Mouse (Mus musculus) kidney, postnatal 25 days (tissue): ENCODE measurements at regions not wholly inside any gene's neighbourhood (a gene's known extent, or its start where the extent isn't known, plus 50 kb on each side); places are given as distances from the start of the nearest gene placed in this dataset.

Experiments
- DNase-seq, 2 experiments: peaks; one replicate each; pipeline ENCODE4 v3.0.0; 2021; ENCODE audit warnings: mixed read lengths in 2 of 2

DNA sequence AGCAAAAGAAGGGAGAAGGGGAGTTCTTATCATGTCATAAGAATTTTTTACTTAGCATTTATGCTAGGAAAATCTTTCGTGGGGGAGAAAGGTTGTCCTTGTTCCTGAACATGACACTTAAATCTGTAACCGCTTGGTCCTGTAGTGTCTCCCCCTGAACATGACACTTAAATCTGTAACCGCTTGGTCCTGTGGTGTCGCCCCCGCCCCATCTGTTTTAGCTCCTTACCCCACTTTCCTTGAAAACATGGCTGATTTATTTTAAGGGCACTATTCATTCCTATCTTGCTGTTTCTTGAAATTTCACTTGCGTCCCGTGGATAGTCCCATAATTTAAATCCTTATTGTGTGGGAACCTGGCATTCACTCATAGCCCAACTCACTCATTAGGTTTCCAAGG lies 82.2 kb downstream of the Rap2a start:
- DNase-seq, result no peak

DNA sequence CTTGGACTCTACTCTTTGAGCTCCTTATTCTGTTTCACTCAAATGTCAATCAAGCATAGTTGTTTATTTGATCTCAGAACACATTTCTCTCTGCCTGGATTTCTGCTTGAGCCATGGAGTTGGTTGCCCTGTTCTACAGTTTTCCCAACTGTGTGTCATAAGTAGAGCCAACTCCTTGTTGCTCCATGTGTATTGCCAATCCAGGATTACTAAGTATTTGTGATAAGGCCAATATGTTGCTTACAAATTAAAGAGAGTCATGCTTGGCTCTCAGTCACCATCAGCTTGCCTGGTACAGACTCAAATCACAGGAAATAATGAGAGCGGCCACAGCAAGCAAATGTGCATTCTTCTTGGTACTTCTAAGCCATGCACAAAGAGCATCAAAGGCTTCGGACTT lies 82.7 kb downstream of the Rap2a start:
- DNase-seq, result no peak

DNA sequence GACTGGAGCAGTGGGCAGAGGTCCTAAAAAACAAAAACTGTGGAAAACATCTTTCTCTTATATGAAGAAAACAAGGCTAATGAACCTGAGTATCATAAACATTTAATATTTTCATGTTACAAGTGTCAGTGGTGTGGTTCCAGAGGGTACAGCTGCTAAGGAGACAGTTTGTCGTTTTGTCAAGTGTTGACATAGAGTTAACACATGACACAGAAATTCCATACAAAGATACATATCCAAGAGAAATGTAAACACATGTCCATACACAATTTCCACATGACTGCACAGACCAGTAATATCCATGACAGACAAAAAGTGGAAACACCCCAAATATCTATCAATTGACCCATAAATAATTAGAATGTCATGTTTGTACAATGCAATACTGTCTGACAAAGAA lies 88.7 kb downstream of the Rap2a start:
- DNase-seq, result no peak

DNA sequence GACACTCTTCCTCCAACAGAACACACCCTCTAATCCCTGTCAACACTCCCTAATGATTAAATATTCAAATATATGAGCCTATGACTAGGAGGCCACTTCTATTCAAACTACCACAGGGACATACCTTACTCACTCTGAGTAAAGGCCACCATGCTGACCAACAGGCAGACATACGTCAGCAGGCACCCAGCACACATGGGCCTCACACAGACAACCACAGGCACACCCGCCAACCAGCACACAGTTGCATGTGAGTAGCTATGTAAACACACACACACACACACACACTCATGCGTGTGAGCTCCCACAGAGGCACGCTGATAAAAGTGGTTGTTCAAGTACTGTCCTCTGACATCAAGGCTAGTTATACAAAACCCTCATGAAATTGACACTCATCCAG lies 89.8 kb downstream of the Rap2a start:
- no peak for DNase-seq

DNA sequence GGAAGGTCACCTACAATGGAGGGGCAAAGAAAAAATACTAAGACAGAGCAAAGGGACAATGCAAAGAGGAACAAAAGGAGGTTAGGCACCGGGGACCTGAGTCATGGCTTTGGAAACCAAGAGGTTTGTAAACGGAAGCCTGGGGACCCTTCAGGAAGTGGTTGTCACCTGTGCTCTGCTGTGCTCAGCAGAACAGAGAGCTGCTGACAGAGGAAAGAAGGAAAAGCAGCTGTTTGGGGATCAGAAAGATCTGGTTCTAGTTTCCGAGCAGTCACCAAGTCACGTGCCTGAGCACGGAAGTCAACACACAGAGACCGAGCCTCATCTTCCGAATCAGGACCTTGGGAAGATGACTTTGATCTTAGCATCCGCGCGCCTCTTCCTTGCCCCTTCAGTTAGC lies 94.0 kb downstream of the Rap2a start:
- no peak for DNase-seq

DNA sequence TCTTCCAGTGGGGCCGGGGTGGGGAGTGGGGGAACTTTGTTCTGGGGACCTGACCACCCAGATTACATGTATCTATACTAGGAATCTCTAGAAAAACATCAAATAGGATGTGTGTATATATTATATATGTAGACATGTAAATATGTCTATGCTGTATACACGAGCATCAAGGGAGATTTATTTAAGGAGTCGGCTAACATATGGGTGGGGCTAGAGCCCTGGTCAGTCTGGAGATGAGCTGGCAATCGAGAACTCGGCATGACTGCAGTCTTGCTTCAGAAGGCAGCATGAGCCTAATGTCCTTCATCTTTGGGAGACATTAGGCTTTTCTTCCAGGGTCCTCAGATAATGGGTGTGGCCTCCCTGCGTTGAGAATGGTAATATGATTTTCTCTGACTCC lies 97.0 kb downstream of the Rap2a start:
- DNase-seq, result no peak

DNA sequence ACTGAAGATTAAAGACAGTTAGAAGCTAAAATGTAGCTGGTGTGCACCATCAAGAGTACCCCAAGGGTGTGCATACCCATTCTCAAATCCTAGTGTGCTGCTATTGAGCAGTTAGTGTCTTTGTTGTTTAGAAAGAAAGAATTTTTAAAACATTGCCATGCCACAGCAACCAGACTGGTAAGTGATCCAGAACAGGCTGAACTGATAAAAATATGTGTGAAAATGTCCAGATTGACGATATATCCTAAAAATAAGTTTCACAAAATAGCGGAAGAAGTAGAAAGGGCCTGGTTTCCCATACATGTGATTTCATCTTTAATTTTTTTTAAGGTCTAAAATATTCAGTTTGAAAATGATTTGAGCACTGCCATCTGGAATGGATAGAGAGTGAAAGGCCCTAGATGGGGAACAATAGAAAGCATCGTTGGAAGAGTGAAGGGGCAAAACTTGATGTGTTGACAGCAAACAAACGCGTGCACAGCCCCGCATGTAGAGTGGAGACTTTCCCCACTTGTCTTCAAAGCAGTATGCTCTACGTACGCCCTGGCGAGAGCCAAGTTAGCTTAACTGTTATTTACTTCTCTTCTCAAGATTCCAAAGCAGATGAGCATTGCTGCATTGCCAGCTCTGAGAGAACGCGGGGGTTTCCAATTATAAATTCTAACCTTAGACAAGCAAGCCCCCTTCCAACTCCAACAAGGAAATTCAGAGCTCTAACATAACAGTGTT lies 100.3 kb downstream of the Rap2a start:
- no peak for DNase-seq

DNA sequence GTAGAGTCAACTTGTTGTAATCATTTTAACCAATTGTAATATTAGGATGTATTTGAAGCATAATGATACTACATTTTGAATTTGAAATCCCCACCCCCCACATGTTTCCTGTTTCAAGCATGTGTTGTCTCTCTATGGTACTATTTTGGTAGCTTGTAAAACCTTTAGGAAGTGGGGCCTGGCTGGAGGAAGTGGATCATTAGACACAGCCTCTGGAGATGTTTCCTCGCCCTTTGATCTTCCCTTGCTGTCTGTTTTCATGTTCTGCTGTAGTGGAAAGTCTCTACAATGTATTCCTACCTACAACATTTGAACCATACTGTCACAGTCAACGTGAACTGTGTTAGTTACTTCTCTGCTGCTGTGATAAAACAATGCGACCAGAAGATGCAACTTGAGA lies 105.6 kb downstream of the Rap2a start:
- DNase-seq, result peak in 1 of 2 experiments; percentile 6

DNA sequence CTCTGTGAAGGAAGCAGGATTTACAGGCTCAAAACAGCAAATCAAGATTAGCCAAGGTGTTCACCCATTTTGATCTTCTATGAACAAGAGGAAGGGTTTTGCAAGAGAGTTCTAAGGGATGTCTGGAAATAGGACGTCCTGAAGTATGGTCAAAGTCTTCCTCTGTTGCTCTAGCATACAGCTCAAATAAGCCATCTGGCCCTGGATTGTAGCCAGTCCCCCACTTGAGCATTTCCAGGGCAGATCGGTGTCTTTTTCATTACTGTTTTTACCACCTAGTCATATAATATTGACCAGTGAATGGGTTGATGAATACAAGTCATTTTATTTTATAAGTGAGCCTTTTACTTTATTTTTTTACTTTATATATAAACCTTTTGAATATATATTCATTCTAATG lies 113.9 kb downstream of the Rap2a start:
- no peak for DNase-seq

DNA sequence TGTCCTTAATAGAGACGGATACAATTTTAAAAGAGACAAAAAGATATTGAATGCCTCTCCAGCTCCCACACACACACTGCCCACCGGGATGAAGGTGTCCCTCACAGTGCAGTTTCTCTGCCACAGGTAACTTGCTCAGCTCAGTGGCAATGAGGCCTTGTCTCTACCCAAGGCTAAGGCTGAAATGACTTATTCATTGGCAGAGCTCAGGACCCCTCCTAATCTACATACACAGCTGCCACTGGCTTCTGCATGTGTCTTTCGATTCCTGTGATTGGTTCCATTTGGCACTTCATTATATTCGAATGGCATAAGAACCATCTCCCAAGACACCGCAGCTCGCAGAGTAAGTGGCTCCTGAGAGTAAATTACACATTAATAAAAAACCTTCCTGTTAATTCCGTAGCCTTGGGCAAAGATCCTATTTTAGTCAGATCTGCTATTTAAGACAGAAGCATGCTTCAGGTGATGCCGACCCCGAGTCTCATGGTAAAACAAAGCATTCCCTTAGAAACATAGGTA lies 122.2 kb downstream of the Rap2a start:
- DNase-seq, result no peak

DNA sequence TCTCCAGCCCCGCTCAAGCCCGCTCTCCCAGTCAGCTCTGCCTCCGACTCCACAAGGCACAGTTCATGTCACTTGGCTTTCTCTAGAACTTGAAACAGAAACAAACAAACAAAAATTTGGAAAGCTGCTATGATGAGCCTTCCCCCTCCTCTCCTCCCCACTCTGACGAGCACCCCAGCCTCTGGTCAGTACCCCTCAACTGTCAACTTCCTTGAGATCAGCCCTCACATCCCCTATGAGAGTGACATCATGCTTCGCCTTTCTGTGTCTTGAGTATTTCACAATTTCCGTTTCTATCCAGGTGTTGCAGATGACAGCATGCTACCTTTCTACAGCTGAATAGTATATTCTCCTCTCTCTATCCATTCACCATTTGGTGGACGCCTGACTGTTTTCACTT lies 123.3 kb downstream of the Rap2a start:
- DNase-seq, result no peak

DNA sequence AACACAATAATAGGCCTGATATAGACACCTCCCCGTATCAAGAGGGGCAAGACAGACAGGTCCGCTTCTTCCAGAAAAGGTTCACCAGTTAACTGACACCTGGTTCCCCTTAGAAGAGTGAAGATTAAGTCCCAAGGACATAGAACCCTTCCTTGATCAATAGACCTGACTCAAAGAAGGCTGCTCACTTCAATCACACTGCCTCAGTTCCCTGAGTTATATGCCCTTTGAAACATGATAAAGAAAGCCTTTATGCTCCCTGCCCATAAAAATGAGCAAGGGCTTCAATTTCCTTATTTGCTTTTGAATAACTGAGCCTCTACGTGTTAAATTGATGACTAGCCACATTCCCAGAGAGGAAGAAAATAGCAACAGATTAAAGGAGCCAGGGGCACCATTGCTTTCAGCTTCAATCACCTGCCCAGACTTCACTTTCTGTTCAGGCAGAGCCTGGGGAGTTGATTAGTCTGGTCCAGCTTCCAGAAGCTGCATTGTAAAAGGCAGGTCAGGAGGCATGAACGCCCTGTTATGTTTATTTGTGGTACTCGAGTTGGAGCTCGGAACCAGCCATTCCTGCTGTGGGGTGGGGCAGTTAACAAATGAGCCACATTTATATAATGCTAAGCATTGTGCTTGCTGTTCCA lies 125.7 kb downstream of the Rap2a start:
- DNase-seq, result no peak

DNA sequence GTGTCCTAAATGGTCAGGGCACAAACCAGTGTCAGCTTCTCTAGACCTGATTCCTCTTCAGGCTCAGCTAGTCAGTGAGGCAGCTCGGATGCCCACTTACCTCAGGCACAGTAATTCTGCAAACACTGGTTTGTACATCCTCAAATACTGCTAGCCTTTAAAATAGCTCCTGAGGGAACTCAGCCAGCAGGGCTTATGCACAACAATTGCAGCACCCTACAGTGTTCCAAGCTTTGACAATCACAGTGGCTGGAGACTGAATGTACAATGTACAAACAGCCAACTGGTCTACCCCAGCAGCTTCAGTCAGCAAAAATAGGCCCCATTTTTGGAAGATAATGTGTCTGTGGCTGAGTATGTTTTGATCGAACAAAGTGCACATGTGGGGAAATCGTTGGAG lies 129.6 kb downstream of the Rap2a start:
- no peak for DNase-seq

DNA sequence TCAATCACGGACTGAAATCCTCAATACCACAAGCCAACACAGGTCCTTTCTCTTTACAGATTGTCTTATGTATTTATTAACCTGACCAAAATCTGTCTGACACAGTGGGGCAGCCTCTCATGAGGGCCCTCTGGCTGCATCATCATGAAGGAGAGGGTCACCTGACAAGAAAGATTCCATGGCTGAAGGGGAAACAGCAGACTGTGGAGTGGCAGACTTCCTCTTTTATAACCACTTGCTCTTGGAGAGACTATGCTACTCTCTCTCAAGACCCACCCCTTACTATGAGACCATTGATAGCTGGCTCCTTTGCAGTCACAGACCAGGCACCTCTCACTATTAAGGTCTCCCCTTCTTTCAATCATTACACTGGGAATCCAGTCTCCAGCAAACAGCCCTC lies 133.1 kb downstream of the Rap2a start:
- no peak for DNase-seq

DNA sequence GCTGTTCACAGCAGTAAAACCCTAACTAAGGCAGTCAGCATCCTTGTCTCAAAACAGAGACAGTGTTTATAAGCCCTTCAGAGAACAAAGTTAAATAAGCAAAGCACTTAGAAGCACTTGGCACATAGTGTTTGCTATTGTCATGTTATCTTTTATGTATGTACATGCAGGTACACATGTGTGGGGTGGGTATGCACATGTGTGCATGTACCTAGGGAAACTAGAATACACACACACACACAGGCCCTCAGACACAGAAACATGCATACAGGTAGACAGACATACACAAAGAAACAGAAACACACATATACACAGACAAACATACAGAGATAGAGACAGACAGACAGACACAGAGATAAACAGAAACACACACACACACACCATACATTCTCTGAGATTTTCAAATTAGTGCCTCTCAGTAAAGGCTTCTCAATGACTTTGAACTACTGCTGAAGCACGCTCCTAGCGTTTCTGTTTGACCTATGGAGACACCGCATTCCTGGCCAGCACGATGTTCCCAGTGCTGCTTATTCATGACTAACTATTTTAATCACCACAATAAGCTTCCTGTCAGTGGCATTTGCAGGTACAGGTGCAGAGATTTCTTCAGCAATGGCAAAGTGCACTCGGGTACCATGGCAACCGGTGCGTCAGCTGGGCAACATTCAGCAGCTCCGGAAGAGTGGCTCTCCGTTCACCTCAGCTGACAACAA lies 148.1 kb downstream of the Rap2a start:
- DNase-seq, result peak; percentile 40 to 66

DNA sequence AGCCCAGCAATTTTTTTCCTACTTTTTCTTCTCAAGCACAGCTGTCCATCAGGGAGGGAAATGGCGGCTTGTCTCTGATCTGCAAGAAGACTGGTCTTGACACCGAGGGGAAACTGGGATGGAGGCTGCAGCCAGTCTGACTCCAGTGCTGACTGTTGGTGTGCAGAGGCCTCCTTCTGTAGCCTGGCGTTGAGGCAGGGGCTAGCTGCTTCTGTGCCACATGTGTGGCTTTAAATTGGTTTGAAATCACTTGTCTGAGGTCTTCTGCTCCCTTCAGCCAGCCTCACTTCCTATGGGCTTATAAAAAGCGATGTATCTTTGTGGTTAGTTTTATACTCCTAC lies 148.7 kb downstream of the Rap2a start:
- DNase-seq, result no peak

DNA sequence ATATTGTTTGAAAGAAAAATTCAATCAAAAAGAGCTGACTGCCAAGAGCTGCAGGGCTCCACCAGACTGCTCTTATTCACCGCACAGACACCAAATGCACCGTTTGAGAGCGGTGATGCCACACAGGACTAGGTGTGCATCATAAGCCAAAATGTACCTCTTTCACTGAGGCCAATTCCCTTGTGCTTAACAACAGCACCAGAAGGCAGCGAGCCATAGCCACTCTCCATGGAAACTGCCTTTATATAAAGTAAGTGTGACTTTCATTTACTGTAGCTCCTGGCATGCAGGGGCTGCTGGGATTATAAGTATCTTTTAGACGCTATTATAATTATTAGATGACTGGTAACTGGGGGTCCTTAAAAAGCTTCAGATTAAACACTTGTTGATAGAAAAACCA lies 154.5 kb downstream of the Rap2a start:
- DNase-seq, result no peak

DNA sequence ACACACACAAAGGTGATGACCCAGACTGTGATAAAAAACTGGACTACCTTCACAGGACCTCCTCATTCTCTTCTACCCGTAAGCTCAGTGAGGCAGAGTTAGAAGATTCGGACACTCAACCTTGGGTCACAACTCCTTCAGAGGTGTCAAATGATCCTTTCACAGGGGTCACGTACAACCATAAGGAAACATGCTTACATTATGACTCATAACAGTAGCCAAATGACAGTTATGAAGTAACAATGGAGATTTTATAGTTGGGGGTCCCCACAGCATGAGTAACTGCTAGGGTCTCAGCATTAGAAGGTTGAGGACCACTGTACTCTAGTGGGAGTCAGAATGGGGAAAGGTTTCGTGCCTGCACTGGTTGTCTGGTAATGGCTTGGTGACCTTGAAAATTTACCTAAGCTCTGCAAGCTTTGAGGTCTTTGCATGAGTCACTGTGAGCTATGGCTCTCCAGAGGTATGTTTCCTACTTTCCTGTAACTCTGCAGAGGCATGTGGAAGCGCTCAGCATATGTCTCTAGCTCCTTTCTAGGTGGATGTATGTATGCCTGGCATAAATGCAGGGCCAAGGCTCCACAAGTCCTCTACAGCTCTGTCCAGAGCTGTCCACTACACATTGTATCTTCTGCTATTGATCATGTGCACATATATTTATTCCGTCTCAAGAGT lies 158.6 kb downstream of the Rap2a start:
- no peak for DNase-seq

DNA sequence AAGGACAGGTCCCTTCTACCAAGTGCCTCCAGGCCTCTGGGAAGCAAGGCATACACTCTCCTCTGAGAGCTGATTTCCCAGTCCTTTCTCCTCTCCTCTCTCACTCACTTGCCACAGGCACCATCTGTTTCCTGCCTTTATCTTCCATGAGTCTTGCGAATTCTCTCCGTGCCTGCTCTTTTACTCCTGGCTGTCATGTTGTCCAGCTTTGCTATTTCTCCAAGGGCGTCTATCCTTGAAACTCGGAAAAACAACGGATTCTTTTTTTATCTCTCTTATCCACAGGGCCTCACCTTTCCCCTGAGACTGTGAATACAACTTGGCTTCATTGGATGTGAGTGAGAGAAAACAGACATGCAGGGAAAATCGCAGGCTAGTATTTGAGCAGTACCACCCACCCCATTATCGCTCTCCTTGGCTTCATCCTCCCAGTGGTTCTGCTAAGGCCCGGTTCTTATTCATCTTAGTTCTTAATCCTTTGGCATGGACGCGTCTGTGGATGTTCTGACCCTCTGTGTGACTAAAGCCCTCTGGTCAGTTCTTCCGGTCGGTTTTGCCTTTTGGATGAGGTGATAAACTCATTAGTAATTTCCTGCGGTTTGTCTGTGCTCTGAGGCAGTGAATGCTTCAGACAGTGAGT lies 159.4 kb downstream of the Rap2a start:
- no peak for DNase-seq

DNA sequence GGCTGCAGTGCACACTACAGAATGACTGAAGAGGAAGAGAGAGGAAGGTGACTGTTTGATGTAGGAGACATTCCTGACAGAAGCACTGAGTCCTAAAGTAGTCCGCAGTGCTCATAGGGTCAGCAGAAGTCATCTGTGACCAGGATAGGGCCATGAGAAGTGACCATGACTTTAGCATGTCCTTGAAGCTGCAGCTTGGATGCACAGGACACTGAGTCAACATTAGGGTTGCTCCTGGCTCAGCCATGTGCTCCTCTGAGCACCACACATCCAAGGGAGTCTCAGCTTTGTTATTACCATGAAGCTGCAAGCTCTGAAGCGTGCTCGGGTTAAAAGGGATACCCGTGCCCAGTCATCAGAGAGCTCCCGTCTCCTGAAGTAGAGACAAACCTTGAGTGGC lies 164.3 kb downstream of the Rap2a start:
- no peak for DNase-seq

DNA sequence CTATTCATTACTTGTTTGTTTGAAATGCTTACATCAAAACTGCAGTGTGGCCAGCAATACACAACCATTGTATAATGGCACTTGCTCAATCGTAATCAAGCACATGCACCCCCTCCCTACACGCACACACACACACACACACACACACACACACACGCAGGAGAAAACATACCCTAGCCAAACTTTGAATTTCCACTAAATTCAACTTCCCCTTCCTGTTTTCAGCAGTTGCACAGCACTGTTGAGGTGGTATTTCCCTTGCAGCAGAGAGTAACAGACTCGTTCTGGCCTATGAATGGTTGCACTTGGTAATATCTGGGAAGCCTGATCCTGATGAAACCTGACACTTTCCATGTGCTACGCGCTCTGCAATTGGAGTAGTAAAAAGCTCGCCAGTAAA lies 173.8 kb downstream of the Rap2a start:
- no peak for DNase-seq

DNA sequence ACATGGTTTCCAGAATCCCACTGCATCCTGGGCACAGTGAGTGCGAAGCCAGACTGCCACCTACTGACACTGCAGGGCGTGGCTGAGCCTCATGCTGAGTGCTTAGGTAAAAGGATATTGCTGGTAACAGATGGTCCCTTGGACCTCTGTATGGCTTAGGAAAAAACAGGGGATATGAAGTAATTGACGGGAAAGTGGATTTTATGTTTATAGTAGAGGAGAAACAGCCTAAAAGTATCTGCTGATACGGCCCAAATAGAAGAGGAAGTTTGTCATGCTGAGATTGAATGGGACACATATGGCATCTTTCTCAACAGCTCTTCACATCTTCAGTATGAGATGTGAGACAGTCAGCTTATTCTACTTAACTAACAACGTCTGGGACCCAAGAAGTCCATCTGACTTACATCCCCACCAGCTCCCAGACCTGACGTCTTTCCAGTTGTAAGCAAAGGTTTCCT lies 182.1 kb downstream of the Rap2a start:
- peak; percentile 49 to 59 for DNase-seq

DNA sequence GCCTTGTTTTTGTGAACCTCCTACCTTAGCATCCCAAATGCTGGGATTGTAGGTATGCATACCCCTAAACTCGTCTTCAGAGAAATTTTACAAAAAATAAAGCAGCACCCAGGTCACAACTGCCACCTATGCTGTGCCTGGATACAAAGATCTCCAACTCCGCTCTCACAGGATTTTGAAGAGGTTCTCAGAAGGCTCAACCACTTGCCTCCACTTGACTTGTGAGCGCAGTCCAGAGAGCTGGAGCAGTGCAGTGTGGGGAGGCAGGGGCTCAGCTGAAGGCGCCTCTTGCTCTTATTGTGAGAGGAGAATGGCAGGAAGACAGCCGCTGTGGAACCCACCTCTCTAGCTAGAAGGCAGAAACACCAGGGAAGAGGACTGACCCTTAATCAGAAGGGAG lies 182.9 kb downstream of the Rap2a start:
- DNase-seq, result peak; percentile 6 to 42
